Comparison of ENCODE assay signal across 10 mouse cellular contexts in genomic region chr11:23271770-23272724, GRCm38 (mm10). TPM values are rescaled to one million over a fixed set of nuclear protein-coding genes. Genes with fewer than 3 reads are reported as not detected.
DNase-seq lines count a peak whose midpoint lies in the region; ATAC-seq and TF ChIP-seq lines count a peak whose summit lies in the region.
"Had no signal": no experiment of that assay in that cellular context is flagged by ENCODE, and none has a peak within 500 bp of the region (broad histone marks: within the 10 kb centered on the region; RNA-seq: fewer than 3 reads in every experiment).

No protein-coding gene starts in this region.

- H3K9ac ChIP-seq in kidney, embryonic 14.5 days (ENCODE audit: low read depth, low read length): no peak overlapping the region
- no peak overlapping the region for H3K9ac ChIP-seq in forebrain, embryonic 14.5 days (ENCODE audit: low read length)
- H3K9ac ChIP-seq in liver, postnatal 0 days (replicated peaks): no peak overlapping the region
- H3K9ac ChIP-seq: limb, embryonic 12.5 days; stomach, embryonic 15.5 days had no signal

- TF ChIP-seq CTCF in Patski (IDR thresholded peaks at IDR 0.05): peak; percentile 42
- peak; percentile 74 for TF ChIP-seq CTCF in liver, postnatal 0 days (IDR thresholded peaks at IDR 0.05; ENCODE audit: low read depth)

- TF ChIP-seq EP300 in liver, postnatal 0 days (IDR thresholded peaks at IDR 0.05; ENCODE audit: low read depth): no peak

- CTCF ChIA-PET in Patski (lab: Charles Lee): interaction anchor here (1.1 to 1.9 kb wide), 6 partner anchors 15 to 290 kb away, joined by 3 to 7 read pairs (median 4); partner anchors contain the start of genes Cct4 and Commd1

- 89% methylated on average over 4 of the region's 4 CpGs for WGBS in kidney, embryonic 14.5 days
- WGBS in forebrain, embryonic 14.5 days: 70% methylated on average over 4 of the region's 4 CpGs
- WGBS in liver, postnatal 0 days (ENCODE audit: insufficient replicate concordance): 79% methylated on average over 4 of the region's 4 CpGs

- H3K36me3 ChIP-seq in kidney, embryonic 14.5 days (ENCODE audit: control insufficient read depth, insufficient read depth, low read length): peaks cover 83% of the 10 kb centered on the region
- peaks cover 73% of the 10 kb centered on the region for H3K36me3 ChIP-seq in forebrain, embryonic 14.5 days (ENCODE audit: control insufficient read depth, insufficient read depth, low read length)
- H3K36me3 ChIP-seq in liver, postnatal 0 days (replicated peaks; ENCODE audit: insufficient read depth, low read length): peaks cover 63% of the 10 kb centered on the region

- in situ Hi-C loops in Patski (cut with MboI; ENCODE audit: low pct_unique_long_range_greater_than_20kb): loop anchor here (5.0 kb wide), 2 partner anchors 120 to 285 kb away; no protein-coding TSS in a partner anchor

- H3K4me1 ChIP-seq in kidney, embryonic 14.5 days (ENCODE audit: control insufficient read depth, insufficient read depth, low read length): no peaks in the 10 kb centered on the region
- no peaks in the 10 kb centered on the region for H3K4me1 ChIP-seq in forebrain, embryonic 14.5 days (ENCODE audit: control insufficient read depth, insufficient read depth, low read length)
- no peaks in the 10 kb centered on the region; the same call in 1 of the 2 replicates for H3K4me1 ChIP-seq in liver, postnatal 0 days (ENCODE audit: insufficient read depth)
- H3K4me1 ChIP-seq: limb, embryonic 12.5 days; stomach, embryonic 15.5 days had no signal

- no peak overlapping the region for H3K27ac ChIP-seq in kidney, embryonic 14.5 days (ENCODE audit: low read depth, low read length)
- H3K27ac ChIP-seq in forebrain, embryonic 14.5 days (ENCODE audit: low read depth, low read length): no peak overlapping the region
- no peak overlapping the region for H3K27ac ChIP-seq in liver, postnatal 0 days (ENCODE audit: low read depth)
- H3K27ac ChIP-seq: limb, embryonic 12.5 days; stomach, embryonic 15.5 days had no signal

- POLR2A ChIA-PET in Patski (lab: Charles Lee): no interaction called here

- H3K4me3 ChIP-seq in kidney, embryonic 14.5 days (ENCODE audit: low read length): no peak overlapping the region
- H3K4me3 ChIP-seq in forebrain, embryonic 14.5 days (ENCODE audit: low read depth, low read length): no peak overlapping the region
- no peak overlapping the region for H3K4me3 ChIP-seq in liver, postnatal 0 days (ENCODE audit: low read depth, low read length)
- H3K4me3 ChIP-seq: limb, embryonic 12.5 days; stomach, embryonic 15.5 days had no signal

- H3K9me3 ChIP-seq in kidney, embryonic 14.5 days (ENCODE audit: control insufficient read depth, low read length): no peaks in the 10 kb centered on the region
- no peaks in the 10 kb centered on the region for H3K9me3 ChIP-seq in forebrain, embryonic 14.5 days (replicated peaks; ENCODE audit: control insufficient read depth, low read length)
- H3K9me3 ChIP-seq in liver, postnatal 0 days (ENCODE audit: low read length): no peaks in the 10 kb centered on the region
- H3K9me3 ChIP-seq: limb, embryonic 12.5 days; stomach, embryonic 15.5 days had no signal

- no peaks in the 10 kb centered on the region for H3K27me3 ChIP-seq in kidney, embryonic 14.5 days (ENCODE audit: control insufficient read depth, insufficient read depth, low read length)
- no peaks in the 10 kb centered on the region for H3K27me3 ChIP-seq in Patski
- no peaks in the 10 kb centered on the region for H3K27me3 ChIP-seq in forebrain, embryonic 14.5 days (replicated peaks; ENCODE audit: control insufficient read depth, insufficient read depth, low read length)
- no peaks in the 10 kb centered on the region for H3K27me3 ChIP-seq in liver, postnatal 0 days (ENCODE audit: insufficient read depth, low read length)
- H3K27me3 ChIP-seq: limb, embryonic 12.5 days; stomach, embryonic 15.5 days had no signal

- DNase-seq in kidney, adult 9 months: peak; percentile 57
- peak; percentile 68 for DNase-seq in CD4-positive helper T cell, adult 2 months (ENCODE audit: low read depth, low spot score)
- DNase-seq in Patski (ENCODE audit: low read depth, low spot score): no peak
- DNase-seq in forebrain, embryonic 14.5 days (ENCODE audit: low spot score): peak; percentile 83
- peak; percentile 22 for DNase-seq in liver, postnatal 0 days
- DNase-seq in thymus, postnatal 14 days: peak; percentile 63
- DNase-seq in layer of hippocampus, adult 8-10 months (ENCODE audit: low spot score in 2 of 2): no peak

- no peak overlapping the region for H3K4me2 ChIP-seq in kidney, embryonic 14.5 days (replicated peaks; ENCODE audit: low read depth, low read length)
- H3K4me2 ChIP-seq in forebrain, embryonic 14.5 days (ENCODE audit: low read length): no peak overlapping the region
- H3K4me2 ChIP-seq in liver, postnatal 0 days (ENCODE audit: low read depth, low read length): no peak overlapping the region
- H3K4me2 ChIP-seq: limb, embryonic 12.5 days; stomach, embryonic 15.5 days had no signal

- no peak for ATAC-seq in kidney, embryonic 14.5 days (ENCODE audit: low FRiP score, low TSS enrichment)
- ATAC-seq in Patski: no peak
- peak; percentile 54; the same call in 1 of the 2 replicates for ATAC-seq in forebrain, embryonic 14.5 days
- ATAC-seq in liver, postnatal 0 days: no peak

RNA-seq across cellular contexts. Expression of gene Xpo1, which starts 16.2 kb away (rescaled TPM):
- polyA plus RNA-seq in kidney, embryonic 14.5 days (2014; fragmentation: Nextera tagmentation; extraction: Ambion mirVana): 77.9 and 149 TPM in 2 replicates
- 85.3 TPM for polyA plus RNA-seq in Patski (2021)
- polyA plus RNA-seq in forebrain, embryonic 14.5 days (2014; fragmentation: Nextera tagmentation; extraction: Ambion mirVana): 94.5 and 114 TPM in 2 replicates
- polyA plus RNA-seq in liver, postnatal 0 days (2015; fragmentation: Nextera tagmentation; extraction: Ambion mirVana): 14.2 and 16.0 TPM in 2 replicates
- 10 to 100 TPM; 58.3 to 77.8 (median 67.6) TPM for total RNA-seq in layer of hippocampus, adult 8-10 months (2022)

RNA-seq across cellular contexts. Expression of gene Usp34, which starts 34.6 kb away (rescaled TPM):
- polyA plus RNA-seq in kidney, embryonic 14.5 days (2014; fragmentation: Nextera tagmentation; extraction: Ambion mirVana): 33.9 and 45.5 TPM in 2 replicates
- 49.4 TPM for polyA plus RNA-seq in Patski (2021)
- 39.2 and 44.0 TPM in 2 replicates for polyA plus RNA-seq in forebrain, embryonic 14.5 days (2014; fragmentation: Nextera tagmentation; extraction: Ambion mirVana)
- 5.6 and 6.6 TPM in 2 replicates for polyA plus RNA-seq in liver, postnatal 0 days (2015; fragmentation: Nextera tagmentation; extraction: Ambion mirVana)
- 10 to 100 TPM; 79.2 to 95.1 (median 91.7) TPM for total RNA-seq in layer of hippocampus, adult 8-10 months (2022)

Comparison
In these comparisons a context has a peak if more than half of its experiments do, and no peak if none do; other contexts are left out.
1. DNase-seq: peak in kidney, adult 9 months (single experiment), CD4-positive helper T cell, adult 2 months (single experiment), forebrain, embryonic 14.5 days (single experiment), liver, postnatal 0 days (single experiment) and thymus, postnatal 14 days (single experiment); none in Patski (single experiment) and layer of hippocampus, adult 8-10 months (0 of 2).